Mouse (Mus musculus) erythroblast, embryonic 14.5 days (primary cell): ENCODE results near the gene Ammecr1. TPM values are rescaled to one million over a fixed set of nuclear protein-coding genes. Genes with fewer than 3 reads are reported as not detected.

Source experiments
- H3K27me3 ChIP-seq: 2 replicates; pipeline ENCODE4 v1.6.1; 2012; ENCODE audit warnings: inconsistent platforms; ENCODE audit not compliant: control insufficient read depth
- H3K36me3 ChIP-seq: 2 replicates; pipeline ENCODE4 v1.6.1; 2012; ENCODE audit warnings: mild to moderate bottlenecking, inconsistent platforms; ENCODE audit not compliant: control insufficient read depth
- H3K4me1 ChIP-seq: 2 replicates; pipeline ENCODE4 v1.6.1; 2012; ENCODE audit warnings: inconsistent platforms; ENCODE audit not compliant: control insufficient read depth
- H3K4me3 ChIP-seq: replicated peaks from 2 replicates; pipeline ENCODE3; 2012; ENCODE audit warnings: moderate library complexity, mild to moderate bottlenecking, inconsistent platforms
- H3K9me3 ChIP-seq: 2 replicates; pipeline ENCODE4 v1.6.1; 2012; ENCODE audit warnings: low read length, inconsistent platforms, mixed read lengths; ENCODE audit not compliant: control insufficient read depth
- GATA1 ChIP-seq: IDR thresholded peaks from 2 replicates; pipeline ENCODE4 v1.6.1; 2012; ENCODE audit warnings: low read length, inconsistent platforms, mixed read lengths
- TAL1 ChIP-seq: IDR thresholded peaks from 3 replicates; pipeline ENCODE4 v1.6.1; 2012; ENCODE audit warnings: low read length, inconsistent platforms, mixed read lengths
- polyA plus RNA-seq: library from polyadenylated mRNA; stranded (reverse); fragments of >175 nt; gene quantifications from 2 replicates; pipeline ENCODE4 v1.2.3, GENCODE M21; 2012

Gene Ammecr1
- polyA plus RNA-seq, 1 experiment = 0.72 TPM

DNA sequence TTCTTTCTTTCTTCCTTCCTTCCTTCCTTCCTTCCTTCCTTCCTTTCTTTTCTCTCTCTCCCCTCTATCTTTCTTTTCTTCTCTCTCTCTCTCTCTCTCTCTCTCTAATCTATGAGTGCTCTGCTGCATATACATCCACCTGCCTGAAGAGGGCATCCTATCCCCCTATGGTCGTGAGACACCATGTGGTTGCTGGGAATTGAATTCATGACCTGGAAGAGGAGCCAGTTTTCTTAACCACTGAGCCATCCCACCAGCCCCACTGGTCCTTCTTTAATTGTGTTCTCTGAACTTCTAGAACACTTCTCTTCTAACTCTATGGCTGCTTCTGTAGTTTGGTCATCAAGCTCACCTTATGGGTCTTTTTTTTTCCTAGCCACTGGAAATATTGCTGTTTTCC, 138.9 kb downstream of the Ammecr1 start:
- H3K36me3 ChIP-seq = peaks cover 17% of the 10 kb centered on the region
- H3K9me3 ChIP-seq = no peaks in the 10 kb centered on the region

DNA sequence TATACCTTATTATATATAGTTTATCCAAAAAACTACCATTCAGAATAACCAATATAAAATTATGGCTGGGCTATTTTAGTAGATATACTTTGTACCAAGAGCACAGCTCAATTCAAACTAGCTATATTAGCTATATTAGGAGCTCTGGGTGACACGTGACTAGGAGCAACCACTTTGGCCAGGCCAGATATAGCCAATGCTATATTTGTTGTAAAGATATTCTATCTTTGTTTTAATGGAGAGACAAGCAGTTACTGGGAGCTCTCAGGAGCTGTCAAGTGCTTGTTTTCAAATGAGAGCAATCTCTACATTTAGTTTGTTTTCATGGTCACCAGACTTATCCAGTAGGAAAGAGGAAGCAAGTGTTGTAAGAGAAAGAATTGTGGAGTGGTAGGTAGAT, 141.2 kb downstream of the Ammecr1 start:
- no peaks in the 10 kb centered on the region for H3K9me3 ChIP-seq
- TF ChIP-seq GATA1 (no peak), TAL1 (no peak)
- H3K4me3 ChIP-seq = no peak overlapping the region
- H3K27me3 ChIP-seq = no peaks in the 10 kb centered on the region
- H3K36me3 ChIP-seq = peaks cover 16% of the 10 kb centered on the region
- peaks cover 4% of the 10 kb centered on the region for H3K4me1 ChIP-seq

More for the DNA sequence above, 138.9 kb downstream of the Ammecr1 start:
- no peak overlapping the region for H3K4me3 ChIP-seq
- TF ChIP-seq TAL1 (no peak), GATA1 (no peak)
- no peaks in the 10 kb centered on the region for H3K27me3 ChIP-seq
- H3K4me1 ChIP-seq = peaks cover 8% of the 10 kb centered on the region

DNA sequence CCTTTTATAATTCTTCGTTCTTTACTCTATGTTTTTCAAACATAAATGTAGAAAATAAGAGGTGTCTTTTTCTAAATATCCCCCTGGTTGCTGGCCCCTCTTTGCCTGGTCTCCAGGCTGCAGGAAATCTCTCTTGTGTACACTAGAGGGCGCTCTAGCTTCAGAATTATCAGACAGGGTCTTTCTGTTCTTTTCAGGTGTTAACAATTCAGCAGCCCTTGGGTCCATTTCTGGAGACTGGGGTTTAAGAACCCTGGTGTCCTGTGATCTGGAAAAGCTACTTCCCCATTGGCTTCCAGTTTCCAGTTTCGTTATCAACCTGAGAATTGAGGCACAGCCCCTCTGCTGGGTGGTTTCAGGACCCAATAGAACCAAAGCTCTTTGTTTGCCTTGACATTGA, 144.7 kb downstream of the Ammecr1 start:
- no peaks in the 10 kb centered on the region for H3K4me1 ChIP-seq
- peaks cover 25% of the 10 kb centered on the region for H3K36me3 ChIP-seq
- no peak overlapping the region for H3K4me3 ChIP-seq
- H3K27me3 ChIP-seq = no peaks in the 10 kb centered on the region
- TF ChIP-seq GATA1 = no peak
- TF ChIP-seq TAL1 = no peak
- no peaks in the 10 kb centered on the region for H3K9me3 ChIP-seq

DNA sequence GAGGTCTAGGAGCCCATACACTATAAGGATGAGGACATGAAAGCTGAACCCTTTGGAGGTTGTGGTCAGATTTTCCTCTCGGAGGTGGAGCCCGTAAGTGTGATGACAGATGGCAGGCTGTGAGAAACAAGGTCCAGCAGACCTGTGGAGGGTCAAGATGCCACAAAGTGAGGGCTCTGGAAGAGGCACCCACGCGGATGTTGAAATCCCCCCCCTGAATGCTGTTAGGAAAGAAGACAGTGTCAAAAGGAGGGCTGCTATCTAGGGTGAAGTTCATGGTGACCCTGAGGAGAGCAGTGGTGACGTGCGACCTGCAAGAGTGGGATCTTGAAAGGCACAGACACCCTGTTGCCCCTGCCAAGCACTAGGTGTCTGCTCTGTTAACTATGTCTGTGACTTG, 145.3 kb downstream of the Ammecr1 start:
- H3K27me3 ChIP-seq = no peaks in the 10 kb centered on the region
- no peaks in the 10 kb centered on the region for H3K4me1 ChIP-seq
- TF ChIP-seq GATA1 (no peak), TAL1 (no peak)
- H3K9me3 ChIP-seq = no peaks in the 10 kb centered on the region
- no peak overlapping the region for H3K4me3 ChIP-seq
- H3K36me3 ChIP-seq = peaks cover 25% of the 10 kb centered on the region

DNA sequence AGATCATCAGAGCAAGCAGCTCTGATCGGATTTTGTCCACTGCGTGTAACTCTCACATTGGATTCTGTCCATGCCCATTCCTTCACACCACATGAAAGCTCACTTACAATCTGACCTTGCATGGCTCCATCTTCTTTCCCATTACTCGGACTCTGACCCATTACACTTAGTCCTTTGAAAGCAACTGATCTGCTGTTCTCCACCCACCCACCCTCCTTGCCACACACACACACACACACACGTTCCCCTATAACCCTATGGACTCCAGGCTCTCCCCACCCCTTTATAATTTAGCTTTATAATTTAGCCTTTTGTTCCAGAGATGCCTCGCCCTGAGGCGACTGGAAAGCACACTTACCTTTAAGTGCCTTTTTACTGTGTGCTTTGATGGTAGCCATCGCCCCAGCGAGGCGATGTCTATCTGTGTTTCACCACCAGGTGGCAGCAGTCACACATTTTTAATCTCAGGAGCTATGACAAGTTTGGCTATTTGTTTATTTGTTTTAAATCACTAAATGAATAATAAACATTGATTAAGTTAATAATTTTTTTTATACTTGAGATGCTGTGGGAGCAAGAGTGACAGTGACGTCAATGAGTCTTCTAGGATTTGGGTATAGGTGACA, 148.4 kb downstream of the Ammecr1 start:
- no peak for TF ChIP-seq GATA1
- no peak for TF ChIP-seq TAL1
- no peaks in the 10 kb centered on the region for H3K27me3 ChIP-seq
- no peaks in the 10 kb centered on the region for H3K9me3 ChIP-seq
- H3K4me3 ChIP-seq = no peak overlapping the region
- peaks cover 25% of the 10 kb centered on the region for H3K36me3 ChIP-seq
- H3K4me1 ChIP-seq = no peaks in the 10 kb centered on the region

DNA sequence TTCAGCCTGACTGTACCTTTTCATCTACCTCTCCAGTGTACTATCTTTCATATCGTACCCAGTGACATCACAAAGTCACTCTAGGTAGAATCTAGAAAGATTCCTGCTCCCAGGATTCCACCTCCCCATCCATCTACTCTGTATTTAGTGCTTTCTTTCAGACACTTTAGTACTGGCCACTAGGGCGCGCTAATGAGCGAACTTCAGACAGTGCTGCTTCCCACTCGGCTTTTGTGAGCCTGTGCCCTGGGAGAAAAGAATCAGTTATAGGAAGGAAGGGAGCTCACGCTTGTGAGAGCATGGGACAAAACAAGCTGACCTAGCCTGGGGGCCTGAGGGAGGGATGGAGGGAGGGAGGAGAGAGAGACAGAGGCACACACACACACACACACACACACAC, 153.4 kb downstream of the Ammecr1 start:
- Histone ChIP-seq H3K9me3 (no peaks in the 10 kb centered on the region), H3K36me3 (peaks cover 25% of the 10 kb centered on the region), H3K27me3 (no peaks in the 10 kb centered on the region), H3K4me3 (no peak overlapping the region), H3K4me1 (no peaks in the 10 kb centered on the region)
- no peak for TF ChIP-seq TAL1
- no peak for TF ChIP-seq GATA1

DNA sequence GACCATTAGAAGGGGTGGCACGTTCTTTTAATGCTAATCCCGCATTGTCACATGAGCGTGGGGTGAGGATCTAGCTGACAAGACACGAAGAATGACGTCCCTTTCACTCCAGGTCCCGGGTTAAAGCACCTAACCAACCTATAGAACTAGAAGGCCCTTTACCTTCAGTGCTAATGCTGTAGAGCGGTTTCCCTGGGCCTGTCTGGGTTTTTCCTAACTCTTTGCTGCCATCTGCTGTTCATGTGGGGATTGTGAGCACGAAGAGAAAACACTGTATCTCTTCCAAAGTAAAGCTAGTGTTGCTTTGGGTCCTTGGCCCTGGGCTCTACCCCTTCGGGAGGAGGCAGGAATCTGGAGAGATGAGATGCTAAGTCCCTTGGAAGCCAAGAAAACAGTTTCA, 158.1 kb downstream of the Ammecr1 start:
- H3K4me1 ChIP-seq = no peaks in the 10 kb centered on the region

DNA sequence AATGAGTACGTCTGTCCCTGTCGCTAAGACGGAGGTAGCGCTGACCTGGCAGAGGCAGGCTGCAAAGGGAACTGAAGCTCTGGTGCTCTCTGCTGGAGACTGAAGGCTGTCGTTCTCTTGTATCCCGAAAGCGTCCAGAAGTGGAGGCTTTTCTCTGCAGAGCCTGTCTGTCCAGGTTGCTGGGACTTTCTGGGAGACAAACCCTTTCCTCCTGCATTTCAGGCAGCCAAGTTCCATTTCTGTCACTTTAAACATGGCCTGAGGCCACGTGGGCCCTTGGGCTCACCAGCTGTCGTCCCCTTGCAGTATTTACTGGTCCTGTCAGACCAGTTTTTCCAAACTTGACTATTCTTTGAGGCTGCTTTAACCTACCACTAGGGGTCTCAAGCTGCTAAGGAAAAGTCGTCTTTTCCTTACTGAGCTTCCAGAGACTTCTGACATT, 159.9 kb downstream of the Ammecr1 start:
- H3K27me3 ChIP-seq = no peaks in the 10 kb centered on the region
- no peak overlapping the region for H3K4me3 ChIP-seq
- H3K4me1 ChIP-seq = no peaks in the 10 kb centered on the region
- H3K36me3 ChIP-seq = peaks cover 38% of the 10 kb centered on the region
- TF ChIP-seq GATA1 = no peak
- no peak for TF ChIP-seq TAL1
- no peaks in the 10 kb centered on the region for H3K9me3 ChIP-seq

More for the DNA sequence above, 158.1 kb downstream of the Ammecr1 start:
- TF ChIP-seq TAL1 (no peak), GATA1 (no peak)
- H3K9me3 ChIP-seq = no peaks in the 10 kb centered on the region
- no peak overlapping the region for H3K4me3 ChIP-seq
- H3K27me3 ChIP-seq = no peaks in the 10 kb centered on the region
- peaks cover 45% of the 10 kb centered on the region for H3K36me3 ChIP-seq

DNA sequence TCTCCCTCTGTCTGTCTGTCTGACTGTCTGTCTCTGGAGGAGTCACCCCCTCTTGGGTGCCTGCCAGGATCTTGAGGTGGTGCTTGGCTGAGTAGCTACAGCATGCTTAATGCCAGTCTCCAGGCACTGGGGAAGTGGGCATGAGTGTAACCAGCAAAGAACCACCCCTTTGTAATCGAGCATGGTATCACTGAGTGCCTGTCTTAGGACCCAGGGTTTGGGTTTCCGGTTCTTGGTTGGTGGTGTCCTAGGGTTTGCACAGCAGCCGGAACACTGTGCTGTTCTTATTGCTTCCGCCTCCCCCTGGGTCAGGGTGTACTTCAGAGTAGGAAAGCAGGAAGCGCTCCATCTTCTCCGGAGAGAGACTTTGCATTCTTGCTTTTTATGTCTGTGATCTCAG, 160.4 kb downstream of the Ammecr1 start:
- H3K27me3 ChIP-seq = no peaks in the 10 kb centered on the region
- no peaks in the 10 kb centered on the region for H3K9me3 ChIP-seq
- H3K4me1 ChIP-seq = no peaks in the 10 kb centered on the region
- H3K36me3 ChIP-seq = peaks cover 38% of the 10 kb centered on the region
- no peak overlapping the region for H3K4me3 ChIP-seq
- TF ChIP-seq TAL1 (no peak), GATA1 (no peak)

DNA sequence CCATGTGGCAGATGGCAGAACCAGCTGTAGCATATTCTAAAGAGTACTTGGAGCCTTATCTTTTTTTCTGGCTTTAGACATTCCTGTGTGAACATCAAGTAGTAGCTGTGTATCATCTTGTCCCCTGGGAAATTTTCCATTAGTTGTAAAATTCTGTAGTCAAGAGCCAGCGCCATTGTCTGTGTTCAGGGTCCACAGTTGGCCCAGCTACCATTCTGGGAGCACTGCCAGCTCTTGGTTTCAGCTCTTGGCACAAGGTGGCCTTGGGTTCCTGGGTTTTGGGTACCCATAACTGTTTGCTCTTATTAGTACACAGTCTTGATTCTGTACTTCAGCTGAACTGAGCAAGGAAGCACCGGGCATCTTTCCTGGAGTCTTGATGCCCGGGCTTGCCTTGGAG, 161.9 kb downstream of the Ammecr1 start:
- peaks cover 35% of the 10 kb centered on the region for H3K36me3 ChIP-seq
- H3K4me3 ChIP-seq = no peak overlapping the region
- no peaks in the 10 kb centered on the region for H3K27me3 ChIP-seq
- no peaks in the 10 kb centered on the region for H3K9me3 ChIP-seq
- no peak for TF ChIP-seq GATA1
- TF ChIP-seq TAL1 = no peak
- no peaks in the 10 kb centered on the region for H3K4me1 ChIP-seq

Other genes with a start within 250 kb of the Ammecr1 start
- not detected in 2 replicates for gene Rtl9, start 132.9 kb upstream of the Ammecr1 start, polyA plus RNA-seq